Mouse (Mus musculus): ENCODE data around the gene Spem1. TPM values are rescaled to one million over a fixed set of nuclear protein-coding genes. Genes with fewer than 3 reads are reported as not detected.

Gene Spem1
- total RNA-seq (2012; rRNA removed) (not detected in 2 replicates), total RNA-seq (2014; rRNA removed) (not detected in 2 replicates), polyA plus RNA-seq (2012; ENCODE audit: insufficient read length, low read depth) (not detected in 2 replicates)

- TF ChIP-seq NRF1 (IDR thresholded peaks at IDR 0.05; ENCODE audit: low read depth, low read length) (no peak), SIN3A (IDR thresholded peaks at IDR 0.05; ENCODE audit: low read length) (no peak), ZC3H11A (IDR thresholded peaks at IDR 0.05; ENCODE audit: low read depth, low read length) (no peak), ELF1 (IDR thresholded peaks at IDR 0.05; ENCODE audit: low read depth, low read length) (no peak), USF2 (conservative IDR thresholded peaks at IDR 0.05; ENCODE audit: low read depth, low read length) (no peak), CTCF (conservative IDR thresholded peaks at IDR 0.05 in 1 of 2, IDR thresholded peaks at IDR 0.05 in 1 of 2; ENCODE audit: low read depth in 2 of 2, low read length in 2 of 2) (no peak), PAX5 (IDR thresholded peaks at IDR 0.05; ENCODE audit: low read length) (no peak), MYC (IDR thresholded peaks at IDR 0.05; ENCODE audit: low read depth, low read length) (no peak), RAD21 (IDR thresholded peaks at IDR 0.05; ENCODE audit: low read depth, low read length) (no peak), EP300 (IDR thresholded peaks at IDR 0.05; ENCODE audit: low read length) (no peak), BHLHE40 (IDR thresholded peaks at IDR 0.05; ENCODE audit: low read depth, low read length) (no peak)
These were observed at the start of gene Spem1 for GRCm38 (mm10) chr11:69822080-69822479. Spem1 (minus strand) TSS chr11:69822180.

GRCm38 (mm10) chr11:69870289-69871069 is 48.5 kb upstream of the Spem1 start:
- in situ Hi-C loops (cut with MboI; ENCODE audit: low pct_ligation_motif_present, low pct_unique_long_range_greater_than_20kb, low sequenced_read_pairs) = no loop called here
- dilution Hi-C loops (cut with MboI; ENCODE audit: extremely low pct_ligation_motif_present, extremely low pct_unique_long_range_greater_than_20kb, low sequenced_read_pairs) = no loop called here
- Histone ChIP-seq H3K9me3 (replicated peaks; ENCODE audit: low read length) (no peaks in the 10 kb centered on the region), H3K4me1 (ENCODE audit: control insufficient read depth in 1 of 2, insufficient read depth in 2 of 2) (peaks cover 4 to 32% of the 10 kb centered on the region in 2 experiments), H3K36me3 (replicated peaks in 1 of 2; ENCODE audit: control insufficient read depth in 1 of 2, insufficient read depth in 1 of 2, low read length in 1 of 2) (no peaks in the 10 kb centered on the region), H3K79me2 (replicated peaks; ENCODE audit: control insufficient read depth, extremely low read depth, insufficient read depth, poor library complexity, severe bottlenecking) (no peaks in the 10 kb centered on the region), H3K9ac (ENCODE audit: insufficient read depth, low read depth) (no peak overlapping the region), H3K27ac (ENCODE audit: insufficient read depth, low read depth) (no peak overlapping the region), H3K4me3 (replicated peaks in 1 of 3; ENCODE audit: low read depth in 2 of 3, low read length in 2 of 3, poor library complexity in 1 of 3) (no peak overlapping the region), H3K27me3 (replicated peaks) (peaks cover 13% of the 10 kb centered on the region), H3K4me2 (ENCODE audit: insufficient read depth, low read depth, poor library complexity, severe bottlenecking) (no peak overlapping the region)
- no peak for DNase-seq (ENCODE audit: extremely low read depth)
- TF ChIP-seq NELFE (IDR thresholded peaks at IDR 0.05; ENCODE audit: low read depth, low read length) = no peak
- no peak for TF ChIP-seq MAX (IDR thresholded peaks at IDR 0.05; ENCODE audit: low read length)
- no peak for TF ChIP-seq ZKSCAN1 (IDR thresholded peaks at IDR 0.05; ENCODE audit: borderline replicate concordance, low read depth, low read length)
- TF ChIP-seq USF2 (conservative IDR thresholded peaks at IDR 0.05; ENCODE audit: low read depth, low read length) = no peak
- TF ChIP-seq ETS1 (conservative IDR thresholded peaks at IDR 0.05; ENCODE audit: low read depth, low read length) = no peak
- no peak for TF ChIP-seq USF1 (IDR thresholded peaks at IDR 0.05; ENCODE audit: low read depth, low read length)
- TF ChIP-seq MAFK (IDR thresholded peaks at IDR 0.05; ENCODE audit: insufficient replicate concordance, low read length) = no peak
- TF ChIP-seq SIN3A (IDR thresholded peaks at IDR 0.05; ENCODE audit: low read length) = no peak
- no peak for TF ChIP-seq JUND (conservative IDR thresholded peaks at IDR 0.05; ENCODE audit: low read depth, low read length)
- no peak for TF ChIP-seq SMC3 (IDR thresholded peaks at IDR 0.05; ENCODE audit: low read depth, low read length)

More at GRCm38 (mm10) chr11:69822080-69822479, at the start of gene Spem1:
- in situ Hi-C loops (cut with MboI; ENCODE audit: low pct_ligation_motif_present, low pct_unique_long_range_greater_than_20kb, low sequenced_read_pairs) (no loop called here), dilution Hi-C loops (cut with MboI; ENCODE audit: extremely low pct_ligation_motif_present, extremely low pct_unique_long_range_greater_than_20kb, low sequenced_read_pairs) (no loop called here)
- Histone ChIP-seq H3K9ac (ENCODE audit: insufficient read depth, low read depth) (no peak within 1 kb of the TSS), H3K4me1 (ENCODE audit: control insufficient read depth in 1 of 2, insufficient read depth in 2 of 2) (peaks cover 0 to 3% of the 10 kb centered on the region in 2 experiments; a peak in 1 of 4 replicates), H3K36me3 (replicated peaks in 1 of 2; ENCODE audit: control insufficient read depth in 1 of 2, insufficient read depth in 1 of 2, low read length in 1 of 2) (peaks cover 0 to 3% of the 10 kb centered on the region in 2 experiments), H3K4me2 (ENCODE audit: insufficient read depth, low read depth, poor library complexity, severe bottlenecking) (no peak within 1 kb of the TSS), H3K9me3 (replicated peaks; ENCODE audit: low read length) (peaks cover 8% of the 10 kb centered on the region), H3K79me2 (replicated peaks; ENCODE audit: control insufficient read depth, extremely low read depth, insufficient read depth, poor library complexity, severe bottlenecking) (no peaks in the 10 kb centered on the region), H3K27me3 (replicated peaks) (peaks cover 45% of the 10 kb centered on the region), H3K27ac (ENCODE audit: insufficient read depth, low read depth) (no peak within 1 kb of the TSS), H3K4me3 (replicated peaks in 1 of 3; ENCODE audit: low read depth in 2 of 3, low read length in 2 of 3, poor library complexity in 1 of 3) (no peak within 1 kb of the TSS)
- no peak for DNase-seq (ENCODE audit: extremely low read depth)
